Mouse (Mus musculus): ENCODE data around the gene Zfp319. TPM values are rescaled to one million over a fixed set of nuclear protein-coding genes. Genes with fewer than 3 reads are reported as not detected.
A peak's percentile ranks its signal among the peaks of the same experiment; 100 is the strongest.
"Not testable (repeated sequence)": the region's sequence is repeated elsewhere in the genome, so short reads cannot be mapped to it uniquely, and the experiment has no call there.

Zfp319 gene
- 6.6 and 6.7 TPM in 2 replicates for polyA plus RNA-seq (2015; fragmentation: Nextera tagmentation; extraction: Ambion mirVana)

- peak; percentile 92 for DNase-seq (ENCODE audit: low spot score)
Observed at GRCm38 (mm10) chr8:95331720-95332436, at the start of gene Zfp319, which contains the start of gene Usb1. TSS of gene Zfp319 (minus strand) at chr8:95331950. TSS of gene Usb1 (plus strand) at chr8:95332284.

GRCm38 (mm10) chr8:95380953-95381352 is 49.2 kb upstream of the Zfp319 start:
- DNase-seq (ENCODE audit: low spot score): no peak

- DNase-seq (ENCODE audit: low spot score): not testable (repeated sequence)
Observed at GRCm38 (mm10) chr8:95378928-95379327, 47.2 kb upstream of the Zfp319 start.

- DNase-seq (ENCODE audit: low spot score): no peak
Observed at GRCm38 (mm10) chr8:95377863-95378291, 46.1 kb upstream of the Zfp319 start.

GRCm38 (mm10) chr8:95377101-95377500 is 45.4 kb upstream of the Zfp319 start:
- DNase-seq (ENCODE audit: low spot score): no peak

- no peak for DNase-seq (ENCODE audit: low spot score)
Observed at GRCm38 (mm10) chr8:95376309-95376999, 44.7 kb upstream of the Zfp319 start.

GRCm38 (mm10) chr8:95375374-95375930 is 43.7 kb upstream of the Zfp319 start:
- DNase-seq (ENCODE audit: low spot score): no peak

GRCm38 (mm10) chr8:95374429-95374828 is 42.7 kb upstream of the Zfp319 start:
- no peak for DNase-seq (ENCODE audit: low spot score)

GRCm38 (mm10) chr8:95373389-95374002 is 41.7 kb upstream of the Zfp319 start:
- no peak for DNase-seq (ENCODE audit: low spot score)

GRCm38 (mm10) chr8:95369581-95370326 is 38.0 kb upstream of the Zfp319 start:
- DNase-seq (ENCODE audit: low spot score): peak; percentile 88

GRCm38 (mm10) chr8:95363849-95364248 is 32.1 kb upstream of the Zfp319 start:
- DNase-seq (ENCODE audit: low spot score): no peak

- no peak for DNase-seq (ENCODE audit: low spot score)
Observed at GRCm38 (mm10) chr8:95362272-95362671, 30.5 kb upstream of the Zfp319 start.

GRCm38 (mm10) chr8:95361016-95361341 is 29.2 kb upstream of the Zfp319 start:
- no peak for DNase-seq (ENCODE audit: low spot score)

GRCm38 (mm10) chr8:95360181-95361015 is 28.6 kb upstream of the Zfp319 start:
- no peak for DNase-seq (ENCODE audit: low spot score)

GRCm38 (mm10) chr8:95358550-95359411 is 27.0 kb upstream of the Zfp319 start:
- no peak for DNase-seq (ENCODE audit: low spot score)

GRCm38 (mm10) chr8:95354606-95355005 is 22.9 kb upstream of the Zfp319 start:
- no peak for DNase-seq (ENCODE audit: low spot score)

GRCm38 (mm10) chr8:95352871-95353866 is 21.4 kb upstream of the Zfp319 start:
- no peak for DNase-seq (ENCODE audit: low spot score)
